Mouse (Mus musculus): ENCODE measurements around the gene Dusp14. TPM values are rescaled to one million over a fixed set of nuclear protein-coding genes. Genes with fewer than 3 reads are reported as not detected.

Gene Dusp14
- total RNA-seq (2023): 0.64 TPM

GRCm38 (mm10) chr11:84069034-84069370 lies at the start of gene Dusp14:
TSS of gene Dusp14 (minus strand) at chr11:84069261.

Other genes with a start within 250 kb of the Dusp14 start
- gene Hnf1b, start 219.2 kb downstream of the Dusp14 start, total RNA-seq (2023): not detected
- gene Ddx52, start 127.2 kb downstream of the Dusp14 start, total RNA-seq (2023): 38.1 TPM
- 69.0 TPM for gene Synrg, start 104.8 kb downstream of the Dusp14 start, total RNA-seq (2023)
- 8.4 TPM for gene Tada2a, start 60.3 kb upstream of the Dusp14 start, total RNA-seq (2023)
- gene Acaca, start 60.4 kb upstream of the Dusp14 start, total RNA-seq (2023): 35.6 TPM
- not detected for gene Gm11437, start 98.2 kb upstream of the Dusp14 start, total RNA-seq (2023)